Mouse (Mus musculus) spleen, postnatal 4 days (tissue): Measurements from ENCODE around the gene Apol7b.
"Not testable (repeated sequence)": the region's sequence is repeated elsewhere in the genome, so short reads cannot be mapped to it uniquely, and the experiment has no call there.

Experiments
- DNase-seq, 2 experiments: peaks; one replicate each; pipeline ENCODE4 v3.0.0; 2022; ENCODE audit warnings: low spot score in 2 of 2

The Apol7b gene

GRCm38 (mm10) chr15:77447392-77447791 lies at the start of gene Apol7b:
Gene Apol7b, minus strand, starts transcription at chr15:77447492.
- DNase-seq: not testable (repeated sequence)

DNA sequence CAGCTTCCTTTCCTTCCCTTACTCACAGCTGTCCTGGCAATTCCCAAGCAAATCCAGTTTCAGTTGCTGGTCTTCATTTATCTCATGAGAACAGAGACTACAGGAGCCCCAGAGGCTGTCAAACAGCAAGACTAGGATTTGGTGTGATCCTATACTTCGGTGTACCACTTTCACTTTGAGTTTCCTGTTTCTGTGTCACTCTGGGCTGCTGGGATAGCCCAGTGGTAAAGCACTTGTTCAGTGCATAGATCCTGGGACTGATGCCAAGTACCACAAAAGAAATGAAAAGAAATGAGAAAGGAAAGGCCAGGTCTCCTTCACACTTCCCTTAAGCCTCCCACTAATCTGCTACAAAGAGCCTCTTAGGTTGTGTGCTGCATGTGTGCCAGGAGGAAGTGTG lies 47.4 kb upstream of the Apol7b start:
- not testable (repeated sequence) for DNase-seq

GRCm38 (mm10) chr15:77493181-77493580 lies 45.9 kb upstream of the Apol7b start:
- not testable (repeated sequence) for DNase-seq

- no peak for DNase-seq
Observed at GRCm38 (mm10) chr15:77482140-77482794, 35.0 kb upstream of the Apol7b start.

- DNase-seq: not testable (repeated sequence)
Observed at GRCm38 (mm10) chr15:77476693-77477092, 29.4 kb upstream of the Apol7b start, which contains the start of gene Apol10a. Gene Apol10a, plus strand, starts transcription at chr15:77477047.

- not testable (repeated sequence) for DNase-seq
Observed at GRCm38 (mm10) chr15:77474699-77475390, 27.6 kb upstream of the Apol7b start.

GRCm38 (mm10) chr15:77449927-77450326 lies 2.6 kb upstream of the Apol7b start:
- not testable (repeated sequence) for DNase-seq

GRCm38 (mm10) chr15:77445668-77446067 lies 1.6 kb downstream of the Apol7b start:
- not testable (repeated sequence) for DNase-seq

DNA sequence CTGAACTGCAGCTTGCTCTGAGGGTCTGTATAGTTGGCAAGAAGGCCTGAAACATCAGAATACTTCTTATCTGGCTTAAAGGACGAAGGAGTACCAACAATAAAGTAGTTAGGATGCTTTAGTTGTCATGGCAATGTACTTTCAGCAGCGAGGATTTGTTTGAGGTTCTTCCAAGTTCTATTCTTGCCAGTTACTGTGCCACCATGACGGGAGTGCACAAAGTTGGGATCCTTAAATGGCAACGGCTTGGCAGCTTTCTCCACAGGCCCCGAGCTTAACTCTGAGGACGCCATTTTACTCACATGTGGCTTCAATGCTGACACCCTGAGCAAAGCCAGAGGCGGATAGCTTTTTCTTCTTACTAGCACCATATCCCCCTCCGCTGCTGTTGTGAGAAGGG lies 2.5 kb downstream of the Apol7b start:
- DNase-seq: not testable (repeated sequence)

GRCm38 (mm10) chr15:77428690-77429448 lies 18.4 kb downstream of the Apol7b start:
- DNase-seq: not testable (repeated sequence)

GRCm38 (mm10) chr15:77422925-77423324 lies 24.4 kb downstream of the Apol7b start:
- DNase-seq: not testable (repeated sequence)

DNA sequence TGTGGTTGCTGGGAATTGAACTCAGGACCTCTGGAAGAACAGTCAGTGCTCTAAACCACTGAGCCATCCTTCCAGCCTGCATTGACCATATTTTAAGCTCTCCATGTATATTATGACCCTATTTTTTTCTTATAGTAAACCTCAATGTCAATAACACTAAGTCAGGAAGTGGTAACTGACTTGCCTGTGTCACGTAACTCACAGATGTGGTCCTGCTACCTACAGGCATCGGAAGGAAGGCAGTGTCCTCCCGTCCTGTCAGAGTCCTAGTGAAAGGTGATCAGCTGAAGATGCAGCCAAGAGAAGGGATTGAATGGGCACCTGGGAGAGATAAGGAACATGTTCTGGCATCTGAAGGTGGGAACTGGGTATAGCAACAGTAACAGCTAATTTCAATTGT lies 27.6 kb downstream of the Apol7b start:
- not testable (repeated sequence) for DNase-seq

DNA sequence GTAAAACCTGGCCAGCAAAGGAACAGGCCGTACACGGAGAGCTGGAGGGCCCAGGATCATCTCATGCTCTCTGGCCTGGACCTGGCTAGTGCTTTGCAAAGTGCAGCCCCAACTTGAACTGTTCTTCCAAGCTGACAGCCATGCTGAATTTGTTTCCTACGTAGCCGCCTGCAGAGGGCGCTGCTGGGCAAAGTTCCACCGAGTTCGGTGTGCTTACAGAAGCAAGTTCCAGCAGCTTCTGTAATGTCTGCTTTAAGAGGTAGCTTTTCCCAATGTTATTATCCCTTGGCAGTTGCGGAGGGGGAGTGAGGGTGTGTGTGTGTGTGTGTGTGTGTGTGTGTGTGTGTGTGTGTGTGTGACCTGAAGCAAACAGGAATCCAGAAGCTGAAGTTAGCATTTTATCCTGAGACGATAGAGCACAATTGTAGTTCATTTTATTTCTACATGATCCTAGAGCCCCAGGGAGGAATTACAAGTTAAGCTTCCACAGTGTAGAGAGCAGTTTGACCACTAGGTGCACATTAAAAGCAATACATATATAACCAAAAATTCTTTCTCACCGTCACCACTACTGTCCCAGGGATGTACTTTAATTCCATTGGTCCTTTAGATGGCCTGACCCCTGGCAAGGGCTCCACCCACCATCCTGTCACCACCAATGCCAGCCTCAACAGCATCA lies 30.5 kb downstream of the Apol7b start:
- DNase-seq: not testable (repeated sequence)

DNA sequence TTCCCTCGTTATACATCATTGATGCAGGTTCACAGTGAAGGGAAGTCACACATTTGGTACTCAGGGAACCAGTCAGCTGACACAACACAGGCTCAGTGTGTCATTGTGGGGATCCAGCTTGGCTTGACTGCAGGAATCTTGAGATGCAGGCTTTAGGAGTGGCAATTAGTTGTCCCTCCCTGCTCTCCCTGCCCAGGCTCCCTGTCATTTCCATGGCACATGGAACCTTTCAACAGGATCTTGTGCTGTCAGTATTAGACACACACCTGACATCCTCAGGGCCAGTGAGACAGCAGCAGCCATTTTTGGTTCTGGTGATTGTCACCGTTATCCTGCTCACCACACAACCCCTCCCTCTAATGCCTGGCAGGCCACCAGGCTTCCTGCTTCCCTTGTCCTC lies 31.6 kb downstream of the Apol7b start:
- DNase-seq: not testable (repeated sequence)

DNA sequence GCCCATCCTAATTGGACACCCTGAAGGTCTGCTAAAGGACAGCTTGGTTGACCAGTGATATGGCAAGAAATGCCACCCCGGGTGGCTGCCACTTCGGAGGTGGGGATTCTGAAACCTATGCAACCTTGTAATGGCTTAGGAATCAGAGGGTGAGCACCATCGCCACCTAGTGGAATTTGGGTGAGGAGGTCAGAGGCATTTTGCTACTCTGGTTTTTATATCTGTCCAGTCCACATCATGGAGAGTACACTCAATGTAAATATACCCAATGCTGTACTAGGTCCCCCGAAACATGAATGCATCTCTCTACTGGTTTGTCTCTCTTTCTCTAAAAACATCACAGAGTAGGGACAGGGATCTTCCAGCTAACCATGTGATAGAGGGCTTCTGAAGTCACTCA lies 34.6 kb downstream of the Apol7b start:
- not testable (repeated sequence) for DNase-seq

GRCm38 (mm10) chr15:77411035-77411434 lies 36.3 kb downstream of the Apol7b start, which contains the start of gene Apol9a:
Gene Apol9a, minus strand, starts transcription at chr15:77411135.
- not testable (repeated sequence) for DNase-seq

GRCm38 (mm10) chr15:77406370-77406769 lies 40.9 kb downstream of the Apol7b start:
- peak in 1 of 2 experiments; percentile 33 for DNase-seq

- not testable (repeated sequence) for DNase-seq
Observed at GRCm38 (mm10) chr15:77399027-77399426, 48.3 kb downstream of the Apol7b start, which contains the start of gene Apol7a. Gene Apol7a, minus strand, starts transcription at chr15:77399110.

DNA sequence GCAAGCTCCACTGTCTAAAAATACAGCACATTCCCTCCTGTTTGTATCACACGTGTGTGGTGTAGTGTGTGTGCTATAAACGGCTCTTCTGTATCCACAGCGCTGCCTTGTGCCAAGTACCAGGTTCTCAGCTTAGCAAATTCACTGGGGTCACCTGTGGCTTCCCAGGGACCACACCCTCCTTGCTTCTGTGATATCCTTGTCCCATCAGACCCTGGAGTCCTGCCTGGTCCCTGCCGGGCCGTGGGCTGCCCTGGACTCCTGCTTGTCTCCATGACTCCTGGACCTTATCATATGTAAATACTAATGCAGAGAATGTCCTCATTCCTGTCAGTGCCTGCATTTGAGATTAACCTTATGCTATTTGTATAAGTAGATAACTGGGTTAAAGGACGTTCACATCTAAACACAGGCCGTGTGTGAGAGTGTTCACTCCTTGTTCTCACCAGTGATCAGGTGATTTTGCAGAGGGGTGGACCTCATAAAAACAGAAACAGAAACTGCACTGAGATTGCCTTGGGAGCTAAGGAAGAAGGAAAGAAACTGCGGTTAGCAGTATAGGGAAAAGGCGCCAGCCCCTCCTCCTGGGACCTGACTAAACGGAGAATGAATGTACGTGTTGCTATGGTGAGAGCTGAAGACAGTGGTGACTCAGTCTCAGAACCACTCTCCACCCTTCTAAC lies 49.7 kb downstream of the Apol7b start:
- not testable (repeated sequence) for DNase-seq

DNA sequence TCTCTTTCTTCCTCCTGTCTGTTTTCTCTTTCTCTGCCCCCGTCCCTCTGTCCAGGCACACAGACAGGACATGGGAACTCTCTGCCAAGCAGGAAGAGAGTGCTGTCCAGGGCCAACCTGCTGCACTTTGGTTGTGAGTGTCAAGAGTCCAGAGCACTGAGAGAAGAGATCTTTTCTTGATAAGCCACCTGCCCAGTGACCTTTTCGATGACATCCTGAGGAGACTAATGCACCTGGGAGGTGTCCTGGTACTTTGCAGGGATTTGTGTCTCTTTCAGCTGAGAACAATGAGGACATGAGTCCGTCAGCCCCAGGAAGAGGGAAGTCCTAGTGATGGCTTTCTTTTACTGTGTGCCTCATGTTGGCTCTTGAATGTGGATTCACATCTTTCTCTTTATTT lies 53.5 kb downstream of the Apol7b start:
- not testable (repeated sequence) for DNase-seq

DNA sequence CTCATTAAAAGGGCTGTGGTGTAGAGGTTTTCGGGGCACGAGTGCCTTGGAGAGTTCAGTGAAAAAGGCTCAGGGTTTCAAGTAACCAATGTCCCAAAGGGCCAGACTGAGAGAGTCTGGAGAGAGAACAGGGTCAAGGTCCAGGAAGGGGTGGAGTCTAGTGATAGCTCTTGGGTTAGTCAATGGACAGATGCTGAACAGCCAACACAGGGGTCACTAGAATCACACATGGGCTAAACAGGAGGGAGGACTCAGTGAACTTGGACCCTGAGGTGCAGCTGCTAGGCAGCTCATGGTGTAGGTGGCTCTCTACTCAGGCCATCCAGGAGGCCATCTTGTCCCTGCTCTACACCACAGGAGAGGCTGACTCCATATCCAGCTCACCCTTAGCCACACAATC lies 59.8 kb downstream of the Apol7b start:
- no peak for DNase-seq
